Mouse (Mus musculus) thymus, postnatal 25 days (tissue): ENCODE results near the gene Hspa1a.
"Not testable (repeated sequence)": the region's sequence is repeated elsewhere in the genome, so short reads cannot be mapped to it uniquely, and the experiment has no call there.

Source experiments
- DNase-seq: peaks from one replicate; pipeline ENCODE4 v3.0.0; 2022

The Hspa1a gene

GRCm38 (mm10) chr17:34972069-34972749 lies at the start of gene Hspa1a, which contains the start of gene Hspa1l:
Gene Hspa1a (minus strand): TSS chr17:34972156.
Gene Hspa1l (plus strand): TSS chr17:34972703.
- peak; percentile 62 for DNase-seq

DNA sequence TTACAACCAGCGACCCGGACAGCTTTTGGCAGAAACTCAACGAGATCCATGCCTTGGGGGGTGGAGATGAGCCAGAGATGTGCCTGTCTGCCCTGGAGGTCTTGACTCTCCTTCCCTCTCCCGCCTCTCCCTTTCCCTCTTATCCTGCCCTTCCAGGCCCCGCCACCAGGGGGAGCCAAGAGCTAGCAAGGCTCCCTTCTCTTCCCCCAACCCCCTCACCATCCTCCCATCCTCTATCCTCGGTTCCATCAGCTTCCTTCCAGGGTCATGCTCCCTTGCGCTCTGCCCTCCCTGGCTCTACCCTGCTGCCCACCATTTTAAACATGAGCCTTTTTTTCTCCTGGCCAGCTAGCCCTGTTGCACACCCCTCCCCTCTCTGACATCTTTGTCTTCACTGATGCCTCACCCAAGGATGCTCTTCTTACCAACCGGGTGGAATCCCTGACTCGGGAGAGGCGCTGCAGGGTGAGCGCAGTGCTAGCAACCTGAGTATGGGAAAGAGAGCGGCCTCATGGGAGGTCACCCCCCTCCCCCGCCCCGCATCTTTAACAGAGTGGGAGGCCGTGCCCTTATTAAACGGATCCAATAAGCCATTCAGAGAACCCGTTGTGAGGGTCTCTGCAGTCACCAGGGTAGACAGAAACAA lies 49.3 kb upstream of the Hspa1a start:
- peak; percentile 92 for DNase-seq

GRCm38 (mm10) chr17:35020551-35020950 lies 48.6 kb upstream of the Hspa1a start:
- DNase-seq, result no peak

DNA sequence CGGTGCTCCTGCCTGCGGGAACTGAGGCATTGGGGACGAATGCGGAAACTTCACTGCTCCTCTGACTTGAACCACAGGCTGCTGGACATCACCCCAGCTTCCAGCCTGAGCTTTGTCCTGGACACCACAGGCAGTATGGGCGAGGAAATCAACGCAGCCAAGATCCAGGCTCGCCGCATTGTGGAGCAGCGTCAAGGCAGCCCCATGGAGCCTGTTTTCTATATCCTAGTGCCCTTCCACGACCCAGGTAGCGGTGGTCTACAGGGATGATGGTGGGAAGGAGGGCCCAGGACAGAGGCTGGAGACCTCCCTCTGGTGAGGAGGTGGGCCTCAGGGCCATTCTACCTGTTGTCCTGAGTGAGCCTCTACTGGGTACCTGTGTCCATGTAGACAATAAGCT lies 47.9 kb upstream of the Hspa1a start:
- no peak for DNase-seq

- DNase-seq, result no peak
These were observed 46.2 kb upstream of the Hspa1a start for GRCm38 (mm10) chr17:35018171-35018570.

DNA sequence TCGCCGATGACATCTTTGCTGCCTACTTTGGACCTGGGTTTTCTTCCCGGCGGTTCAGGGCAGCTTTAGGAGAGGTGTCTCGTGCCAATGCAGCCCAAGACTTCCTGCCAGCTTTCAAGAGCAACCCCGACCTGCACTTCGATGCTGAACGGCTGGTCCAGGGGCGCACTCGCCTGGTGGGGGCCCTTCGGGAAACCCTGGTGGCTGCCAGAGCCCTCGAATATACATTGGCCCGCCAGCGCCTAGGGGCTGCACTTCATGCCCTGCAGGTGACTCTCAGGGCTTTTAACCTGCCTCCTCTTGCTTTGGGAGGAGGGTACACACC lies 45.7 kb upstream of the Hspa1a start:
- DNase-seq, result no peak

DNA sequence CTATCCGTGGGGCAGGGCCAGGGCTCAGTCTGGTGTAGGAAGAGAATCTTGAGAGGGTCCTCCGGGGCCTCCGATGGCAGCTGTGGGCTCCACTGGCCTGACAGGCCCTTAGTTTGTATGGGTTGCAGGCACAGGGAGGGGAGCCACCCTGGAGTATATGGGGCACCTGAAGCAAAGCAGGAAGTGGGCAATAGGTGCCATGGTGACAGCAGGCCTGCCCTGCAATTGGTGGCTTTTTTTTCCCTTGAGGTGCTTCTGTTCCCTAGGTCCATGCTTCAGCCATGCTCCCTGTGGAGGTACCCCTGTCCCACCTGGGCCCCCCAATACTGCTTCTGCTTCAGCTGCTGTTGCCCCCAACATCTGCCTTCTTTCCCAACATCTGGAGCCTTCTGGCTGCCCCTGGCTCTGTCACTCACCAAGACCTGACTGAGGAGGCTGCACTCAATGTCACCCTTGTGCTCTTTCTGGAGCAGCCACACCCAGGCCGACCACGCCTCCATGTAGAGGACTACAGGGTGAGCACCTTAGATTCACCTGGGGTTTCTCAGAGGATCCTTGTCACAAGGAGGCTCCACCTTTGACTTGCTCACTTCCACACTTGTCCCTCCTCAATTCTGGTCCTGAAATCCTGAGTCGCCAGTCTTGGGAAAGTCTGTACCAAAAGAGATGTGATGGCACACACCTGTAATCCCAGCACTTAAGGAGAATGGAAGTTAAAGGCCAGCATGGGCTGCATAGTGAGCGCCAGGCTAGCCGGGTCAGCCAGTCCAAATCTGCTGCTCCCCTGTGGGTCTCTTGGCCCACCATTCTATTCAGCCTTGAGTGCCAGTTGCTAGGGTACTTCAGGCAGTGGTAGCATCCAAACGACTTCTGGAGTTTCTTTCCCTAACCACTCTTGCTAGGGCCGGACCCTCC lies 45.1 kb upstream of the Hspa1a start:
- DNase-seq, result no peak

DNA sequence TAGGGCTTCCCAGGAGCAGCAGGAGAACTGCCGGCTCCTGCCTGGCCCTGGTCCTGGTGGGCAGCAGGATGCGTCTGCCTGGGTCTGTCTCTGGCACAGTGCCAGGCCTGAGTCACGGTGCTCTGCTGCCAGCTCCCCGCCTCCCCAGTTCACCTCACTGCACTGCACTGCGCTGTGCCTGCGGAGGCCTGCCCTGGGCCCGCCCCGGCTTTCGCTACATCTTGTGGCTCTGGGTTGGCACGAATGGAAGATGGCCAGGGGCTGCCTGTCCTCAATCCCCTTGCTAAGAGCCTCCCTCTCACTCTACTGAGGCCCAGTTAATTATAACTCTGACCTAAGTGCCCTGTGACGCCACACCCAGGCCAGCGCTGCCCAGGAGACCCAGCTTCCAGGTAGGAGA lies 44.4 kb upstream of the Hspa1a start, which contains the start of gene Vwa7:
Gene Vwa7, plus strand, starts transcription at position 204 of the 400 bp plus-strand sequence.
- no peak for DNase-seq

- no peak for DNase-seq
These were observed 43.3 kb upstream of the Hspa1a start for GRCm38 (mm10) chr17:35015296-35015695.

DNA sequence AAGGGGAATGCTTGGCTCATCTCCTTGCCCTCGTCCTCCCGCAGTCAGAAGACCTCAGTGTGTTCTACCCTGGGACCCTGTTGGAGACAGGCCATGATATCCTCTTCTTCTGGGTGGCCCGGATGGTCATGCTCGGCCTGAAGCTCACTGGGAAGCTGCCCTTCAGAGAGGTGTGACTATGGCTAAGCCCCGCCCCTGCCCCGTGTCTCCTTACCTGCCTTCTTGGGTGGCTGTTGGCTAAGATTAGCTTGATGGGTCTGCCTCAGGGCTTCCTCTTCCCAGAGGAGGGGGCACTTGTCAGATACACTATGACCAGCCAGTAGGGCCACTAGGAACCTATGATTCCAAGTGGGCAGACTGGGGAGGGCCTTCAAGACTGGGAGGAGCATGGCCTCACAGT lies 41.3 kb upstream of the Hspa1a start:
- no peak for DNase-seq

- DNase-seq, result no peak
These were observed 40.5 kb upstream of the Hspa1a start for GRCm38 (mm10) chr17:35012430-35012829.

- DNase-seq, result no peak
These were observed 39.5 kb upstream of the Hspa1a start for GRCm38 (mm10) chr17:35011440-35011839.

DNA sequence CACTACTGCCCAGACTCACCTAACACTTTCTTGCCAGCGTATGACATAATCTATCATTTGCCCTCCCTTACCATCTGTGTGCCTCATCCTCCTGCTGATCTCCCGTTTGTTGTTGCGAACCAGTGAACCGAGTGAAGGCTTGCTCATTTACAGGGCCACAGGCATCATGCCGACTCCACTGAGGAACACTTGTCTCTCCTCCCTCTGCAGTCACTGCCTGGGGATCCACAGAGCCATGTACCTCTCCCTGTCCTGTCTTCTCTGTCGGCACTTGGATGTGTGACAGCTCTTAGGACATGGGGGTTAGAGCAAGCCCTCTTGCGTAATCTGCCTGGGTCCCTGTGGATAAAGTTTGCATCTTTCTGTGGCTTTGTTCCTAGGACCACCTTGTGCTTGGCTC lies 37.6 kb upstream of the Hspa1a start:
- no peak for DNase-seq

DNA sequence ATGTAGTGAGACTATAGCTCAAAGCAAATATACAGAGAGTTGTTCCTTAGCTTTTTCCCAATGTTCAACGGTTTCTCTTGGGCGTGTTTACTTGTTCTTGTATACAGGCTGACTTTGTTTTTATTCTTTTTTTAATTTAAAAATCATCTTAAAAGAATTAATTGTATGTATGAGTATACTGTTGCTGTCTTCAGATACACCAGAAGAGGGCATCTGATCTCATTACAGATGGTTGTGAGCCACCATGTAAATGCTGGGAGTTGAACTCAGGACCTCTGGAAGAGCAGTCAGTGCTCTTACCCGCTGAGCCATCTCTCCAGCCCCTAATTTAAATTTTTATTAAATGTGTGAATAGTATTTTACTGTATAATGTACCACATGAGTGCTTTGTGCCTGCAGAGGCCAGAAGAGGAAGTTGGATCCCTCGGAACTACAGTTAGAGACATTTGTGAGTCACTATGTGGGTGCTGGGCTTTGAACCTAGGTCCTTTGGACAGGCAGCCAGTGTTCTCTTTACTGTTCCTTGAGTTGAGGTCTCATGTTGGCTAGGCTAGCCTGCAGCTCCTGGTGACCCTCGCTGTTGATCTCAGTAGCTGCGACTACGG lies 35.5 kb upstream of the Hspa1a start:
- DNase-seq, result no peak

GRCm38 (mm10) chr17:35005902-35006301 lies 33.9 kb upstream of the Hspa1a start:
- DNase-seq, result not testable (repeated sequence)

DNA sequence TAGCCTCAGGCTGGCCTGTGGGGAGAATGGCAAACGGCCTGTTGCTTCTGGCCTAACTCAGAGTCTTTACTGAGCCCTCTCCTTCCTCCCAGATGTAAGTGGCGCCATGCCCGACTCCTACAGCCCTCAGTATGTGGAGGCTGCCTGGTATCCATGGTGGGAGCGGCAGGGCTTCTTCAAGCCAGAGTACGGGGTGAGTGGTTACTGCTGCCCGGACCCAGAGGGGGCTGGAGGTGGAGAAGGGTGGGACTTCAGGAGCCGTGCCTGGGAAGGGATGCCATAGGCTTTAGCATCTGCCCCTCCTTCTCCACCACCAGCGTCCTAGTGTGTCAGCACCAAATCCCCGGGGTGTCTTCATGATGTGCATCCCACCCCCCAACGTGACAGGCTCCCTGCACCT lies 33.2 kb upstream of the Hspa1a start:
- no peak for DNase-seq

DNA sequence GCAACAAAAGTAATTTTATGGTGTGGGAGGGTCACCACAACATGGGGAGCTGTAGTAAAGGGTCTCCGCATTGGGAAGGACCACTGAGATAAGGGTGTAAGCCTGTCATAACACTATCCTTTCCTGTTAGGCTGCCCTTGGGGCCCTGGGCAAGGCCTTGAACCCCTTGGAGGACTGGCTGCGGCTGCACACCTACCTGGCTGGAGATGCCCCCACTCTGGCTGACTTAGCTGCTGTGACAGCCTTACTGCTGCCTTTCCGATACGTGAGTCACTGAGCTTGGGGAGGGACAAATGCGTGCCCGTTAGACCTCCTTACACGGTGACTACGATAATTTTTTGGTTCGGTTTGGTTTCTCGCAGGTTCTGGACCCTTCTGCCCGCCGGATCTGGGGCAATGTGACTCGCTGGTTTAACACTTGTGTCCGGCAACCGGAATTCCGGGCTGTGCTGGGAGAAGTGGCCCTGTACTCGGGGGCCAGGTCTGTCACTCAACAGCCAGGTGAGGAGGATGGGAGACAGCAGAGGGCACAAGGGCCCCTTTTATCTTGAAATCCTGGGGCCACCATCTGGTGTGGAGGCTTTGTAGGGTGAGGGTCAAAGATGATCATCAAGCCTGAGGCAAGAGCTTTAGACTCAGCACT lies 32.2 kb upstream of the Hspa1a start:
- DNase-seq, result no peak

GRCm38 (mm10) chr17:35003022-35003838 lies 31.3 kb upstream of the Hspa1a start:
- DNase-seq, result no peak

GRCm38 (mm10) chr17:35002153-35002865 lies 30.4 kb upstream of the Hspa1a start:
- DNase-seq, result peak; percentile 26

- DNase-seq, result peak; percentile 35
These were observed 29.6 kb upstream of the Hspa1a start for GRCm38 (mm10) chr17:35001452-35002152.
